Mouse (Mus musculus): Measurements from ENCODE around the gene Sfxn3. TPM values are rescaled to one million over a fixed set of nuclear protein-coding genes. Genes with fewer than 3 reads are reported as not detected.

The Sfxn3 gene
- total and polyA plus RNA-seq, 3 experiments = 5.0 to 10.6 TPM; not detected in 1

- TF ChIP-seq POLR2A (IDR thresholded peaks at IDR 0.05; ENCODE audit: control insufficient read depth in 1 of 2, insufficient read depth in 1 of 2, low read depth in 1 of 2, low read length in 2 of 2, poor library complexity in 1 of 2) = 0 out of 4 replicates have a peak, but pooled peaks of 1 of the 2 experiments have one; percentile 1
- peak; percentile 64 for TF ChIP-seq ZNF384 (IDR thresholded peaks at IDR 0.05; ENCODE audit: low read depth, low read length)
- no peak for TF ChIP-seq E2F4 (IDR thresholded peaks at IDR 0.05; ENCODE audit: borderline replicate concordance, low read depth, low read length)
- TF ChIP-seq ZMIZ1 (IDR thresholded peaks at IDR 0.05; ENCODE audit: low read depth, low read length) = peak; percentile 41; the same call in 1 of the 2 replicates
- no peak for TF ChIP-seq RAD21 (IDR thresholded peaks at IDR 0.05; ENCODE audit: low read depth, low read length)
- TF ChIP-seq POLR2AphosphoS2 (IDR thresholded peaks at IDR 0.05; ENCODE audit: low read length) = peak; percentile 56
- H3K4me3 ChIP-seq (ENCODE audit: control insufficient read depth in 1 of 2, insufficient read depth in 1 of 2, low read depth in 2 of 2, low read length in 2 of 2) = no peak overlapping the region
- no peaks in the 10 kb centered on the region for H3K27me3 ChIP-seq (ENCODE audit: control insufficient read depth in 1 of 2, insufficient read depth in 2 of 2, low read length in 2 of 2)
- no peak for DNase-seq (ENCODE audit: low read depth, low spot score)
- no peaks in the 10 kb centered on the region for H3K9me3 ChIP-seq (replicated peaks; ENCODE audit: insufficient read depth, low read length)
- H3K79me2 ChIP-seq (ENCODE audit: control insufficient read depth, insufficient read depth, low read length, poor library complexity) = peaks cover 36% of the 10 kb centered on the region
- no peak overlapping the region for H3K27ac ChIP-seq (ENCODE audit: control insufficient read depth, low read depth, low read length)
- H3K4me1 ChIP-seq (ENCODE audit: control insufficient read depth in 1 of 2, insufficient read depth in 2 of 2, low read length in 2 of 2) = peaks cover 3 to 26% of the 10 kb centered on the region in 2 experiments
- peaks cover 5 to 22% of the 10 kb centered on the region in 2 experiments for H3K36me3 ChIP-seq (ENCODE audit: control insufficient read depth in 1 of 2, insufficient read depth in 2 of 2, low read length in 2 of 2)
- H3K9ac ChIP-seq (ENCODE audit: control insufficient read depth, low read depth, low read length, poor library complexity, severe bottlenecking) = no peak overlapping the region
Observed at GRCm38 (mm10) chr19:45003740-45004516, 43.4 kb upstream of the Sfxn3 start.

- Histone ChIP-seq H3K36me3 (ENCODE audit: control insufficient read depth in 1 of 2, insufficient read depth in 2 of 2, low read length in 2 of 2) (peaks cover 5 to 22% of the 10 kb centered on the region in 2 experiments), H3K9ac (ENCODE audit: control insufficient read depth, low read depth, low read length, poor library complexity, severe bottlenecking) (peak within 1 kb of the TSS; percentile 92), H3K27me3 (ENCODE audit: control insufficient read depth in 1 of 2, insufficient read depth in 2 of 2, low read length in 2 of 2) (no peaks in the 10 kb centered on the region), H3K27ac (ENCODE audit: control insufficient read depth, low read depth, low read length) (peak within 1 kb of the TSS; percentile 78), H3K9me3 (replicated peaks; ENCODE audit: insufficient read depth, low read length) (no peaks in the 10 kb centered on the region), H3K4me1 (ENCODE audit: control insufficient read depth in 1 of 2, insufficient read depth in 2 of 2, low read length in 2 of 2) (peaks cover 3 to 26% of the 10 kb centered on the region in 2 experiments), H3K4me3 (ENCODE audit: control insufficient read depth in 1 of 2, insufficient read depth in 1 of 2, low read depth in 2 of 2, low read length in 2 of 2) (peak within 1 kb of the TSS; percentile 91 to 96), H3K79me2 (ENCODE audit: control insufficient read depth, insufficient read depth, low read length, poor library complexity) (peaks cover 36% of the 10 kb centered on the region)
- peak; percentile 96 for DNase-seq (ENCODE audit: low read depth, low spot score)
- 0 out of 2 replicates have a peak, but pooled peaks have one; percentile 14 for TF ChIP-seq JUND (IDR thresholded peaks at IDR 0.05; ENCODE audit: low read depth, low read length)
- no peak for TF ChIP-seq USF2 (IDR thresholded peaks at IDR 0.05; ENCODE audit: borderline replicate concordance in 1 of 2, insufficient read depth in 1 of 2, low read depth in 1 of 2, low read length in 2 of 2)
- TF ChIP-seq HCFC1 (IDR thresholded peaks at IDR 0.05; ENCODE audit: low read depth, low read length) = 0 out of 2 replicates have a peak, but pooled peaks have one; percentile 16
- TF ChIP-seq POLR2A (IDR thresholded peaks at IDR 0.05; ENCODE audit: control insufficient read depth in 1 of 2, insufficient read depth in 1 of 2, low read depth in 1 of 2, low read length in 2 of 2, poor library complexity in 1 of 2) = peak in 1 of 2 experiments; percentile 75; a peak in 2 of 4 replicates
- peak; percentile 86 for TF ChIP-seq TBP (IDR thresholded peaks at IDR 0.05; ENCODE audit: low read depth, low read length)
- no peak for TF ChIP-seq MEF2A (IDR thresholded peaks at IDR 0.05; ENCODE audit: extremely low read depth, insufficient replicate concordance, low read depth, low read length, poor library complexity, severe bottlenecking)
- TF ChIP-seq MAX (IDR thresholded peaks at IDR 0.05; ENCODE audit: low read length) = peak; percentile 6; the same call in 1 of the 2 replicates
- TF ChIP-seq MAZ (IDR thresholded peaks at IDR 0.05; ENCODE audit: low read depth, low read length) = 0 out of 2 replicates have a peak, but pooled peaks have one; percentile 34
- TF ChIP-seq UBTF (IDR thresholded peaks at IDR 0.05; ENCODE audit: borderline replicate concordance, insufficient read depth, low read depth, low read length) = no peak
- peak in 1 of 2 experiments; percentile 56; a peak in 1 of 4 replicates for TF ChIP-seq EP300 (IDR thresholded peaks at IDR 0.05; ENCODE audit: low read depth in 1 of 2, low read length in 2 of 2)
- TF ChIP-seq TAL1 (IDR thresholded peaks at IDR 0.05; ENCODE audit: low read length) = no peak
- TF ChIP-seq NELFE (IDR thresholded peaks at IDR 0.05; ENCODE audit: low read depth, low read length) = peak; percentile 80
- TF ChIP-seq POLR2AphosphoS5 (IDR thresholded peaks at IDR 0.05; ENCODE audit: borderline replicate concordance, low read depth, low read length) = no peak
- TF ChIP-seq RCOR1 (IDR thresholded peaks at IDR 0.05; ENCODE audit: low read depth, low read length) = 0 out of 2 replicates have a peak, but pooled peaks have one; percentile 24
- TF ChIP-seq CHD1 (IDR thresholded peaks at IDR 0.05; ENCODE audit: low read depth, low read length) = 0 out of 2 replicates have a peak, but pooled peaks have one; percentile 13
- no peak for TF ChIP-seq ZNF384 (IDR thresholded peaks at IDR 0.05; ENCODE audit: low read depth, low read length)
- no peak for TF ChIP-seq POLR2AphosphoS2 (IDR thresholded peaks at IDR 0.05; ENCODE audit: low read length)
- peak; percentile 51; the same call in 1 of the 2 replicates for TF ChIP-seq SIN3A (IDR thresholded peaks at IDR 0.05; ENCODE audit: low read length)
- 0 out of 2 replicates have a peak, but pooled peaks have one; percentile 38 for TF ChIP-seq ZMIZ1 (IDR thresholded peaks at IDR 0.05; ENCODE audit: low read depth, low read length)
- TF ChIP-seq ZC3H11A (IDR thresholded peaks at IDR 0.05; ENCODE audit: low read depth, low read length) = no peak
- no peak for TF ChIP-seq SMC3 (IDR thresholded peaks at IDR 0.05; ENCODE audit: low read depth, low read length)
- peak; percentile 52 for TF ChIP-seq GATA1 (IDR thresholded peaks at IDR 0.05; ENCODE audit: low read depth, low read length)
Observed at GRCm38 (mm10) chr19:45005444-45005843, 41.9 kb upstream of the Sfxn3 start, which contains the start of gene Twnk. Gene Twnk, plus strand, starts transcription at chr19:45005663.

Measured in MEL (cell line).